Mouse (Mus musculus) heart, embryonic 11.5 days (tissue): Measurements from ENCODE around the gene Hnrnpd. TPM values are rescaled to one million over a fixed set of nuclear protein-coding genes. Genes with fewer than 3 reads are reported as not detected.
A peak's percentile ranks its signal among the peaks of the same experiment; 100 is the strongest.

Experiments used
- ATAC-seq: fragments of 200-750 bp; cut with Nextera tagmentation; replicated peaks from 2 replicates; pipeline ENCODE4 v1.8.0; 2017; ENCODE audit warnings: moderate library complexity; ENCODE audit not compliant: insufficient number of reproducible peaks, low FRiP score, low TSS enrichment
- H3K27ac ChIP-seq: fragments of 300-500 bp; sonication (generic); 2 replicates; pipeline ENCODE4 v1.5.1; 2014; ENCODE audit warnings: mild to moderate bottlenecking, low read depth, low read length
- H3K27me3 ChIP-seq: fragments of 300-500 bp; sonication (generic); 2 replicates; pipeline ENCODE4 v1.6.1; 2014; ENCODE audit warnings: mild to moderate bottlenecking, low read length, mixed read lengths; ENCODE audit not compliant: control insufficient read depth, insufficient read depth
- H3K36me3 ChIP-seq: fragments of 300-500 bp; sonication (generic); 2 replicates; pipeline ENCODE4 v1.6.1; 2014; ENCODE audit warnings: mild to moderate bottlenecking, low read length, moderate library complexity, mixed read lengths; ENCODE audit not compliant: control insufficient read depth, insufficient read depth
- H3K4me1 ChIP-seq: fragments of 300-500 bp; sonication (generic); 2 replicates; pipeline ENCODE4 v1.6.1; 2014; ENCODE audit warnings: low read length; ENCODE audit not compliant: control insufficient read depth, insufficient read depth
- H3K4me2 ChIP-seq: fragments of 300-500 bp; sonication (generic); 2 replicates; pipeline ENCODE4 v1.6.1; 2014; ENCODE audit warnings: mild to moderate bottlenecking, moderate library complexity
- H3K4me3 ChIP-seq: fragments of 300-500 bp; sonication (generic); 2 replicates; pipeline ENCODE4 v1.5.1; 2014; ENCODE audit warnings: low read depth, low read length
- H3K9ac ChIP-seq: fragments of 300-500 bp; sonication (generic); 2 replicates; pipeline ENCODE4 v1.6.1; 2014; ENCODE audit warnings: mild to moderate bottlenecking, low read depth, low read length, moderate library complexity
- H3K9me3 ChIP-seq: fragments of 300-500 bp; sonication (generic); replicated peaks from 2 replicates; pipeline ENCODE4 v1.6.1; 2016; ENCODE audit warnings: low read length; ENCODE audit not compliant: control insufficient read depth
- WGBS: fragments of 180-500 bp; shearing (Covaris S2); extraction: QIAGEN DNeasy Blood & Tissue Kit; methylation state at CpG from one replicate; pipeline ENCODE4 v1.1.7; 2014; ENCODE audit not compliant: insufficient replicate concordance; 5-methylcytosine and 5-hydroxymethylcytosine counted together
- polyA plus RNA-seq: library from polyadenylated mRNA; unstranded; fragments of >200 nt; fragmentation: Nextera tagmentation; extraction: Ambion mirVana; gene quantifications from 2 replicates; pipeline ENCODE4 v1.2.1, GENCODE M21; 2014

Gene Hnrnpd
- polyA plus RNA-seq, 1 experiment from 2014 or later, result 120 TPM

DNA sequence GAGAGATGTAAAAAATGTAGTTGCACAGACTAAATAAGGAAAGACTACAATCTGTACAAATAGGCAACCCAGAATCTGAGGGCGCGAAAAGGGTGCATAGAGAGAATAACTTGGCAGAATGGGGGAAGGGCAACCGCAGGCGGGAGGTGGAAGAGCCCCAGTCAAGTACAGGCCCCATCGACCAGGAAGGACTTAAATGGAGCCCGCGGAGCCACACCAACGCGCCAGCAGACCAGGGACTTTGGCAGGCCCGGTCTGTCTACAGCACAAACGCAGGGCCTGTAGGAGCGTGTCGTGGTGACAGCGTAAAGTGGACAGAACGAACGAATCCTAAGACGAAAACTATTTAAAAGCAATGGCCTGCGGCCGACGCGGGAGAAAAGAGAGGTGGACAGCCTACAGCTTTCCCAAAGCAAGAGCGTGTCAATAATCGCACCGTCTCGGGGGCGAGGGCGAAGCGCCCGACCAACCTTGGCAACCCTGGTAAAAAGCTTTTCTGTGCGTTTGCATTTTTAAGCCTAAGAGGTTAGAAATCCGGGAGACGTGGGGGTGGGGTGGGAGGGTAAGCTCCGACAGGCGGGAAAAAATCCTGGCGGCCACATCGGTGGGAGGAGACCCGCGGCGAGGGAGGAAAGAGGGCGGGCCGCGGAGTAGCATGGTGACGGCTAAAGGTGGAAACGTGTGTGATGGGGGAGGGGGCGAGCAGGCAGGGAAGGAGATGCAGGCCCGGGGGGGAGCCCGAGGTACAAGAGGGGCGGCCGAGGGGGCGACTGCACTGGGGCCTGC is 1.0 kb downstream of the Hnrnpd start:
- no peaks in the 10 kb centered on the region for H3K9me3 ChIP-seq
- H3K4me1 ChIP-seq, result peaks cover 26% of the 10 kb centered on the region
- peak; percentile 58 for ATAC-seq
- no peaks in the 10 kb centered on the region for H3K27me3 ChIP-seq
- 0% methylated on average over 44 of the region's 50 CpGs for WGBS
- H3K36me3 ChIP-seq, result no peaks in the 10 kb centered on the region
- peak overlapping the region; percentile 86 for H3K4me2 ChIP-seq
- peak overlapping the region; percentile 97 for H3K4me3 ChIP-seq
- peak overlapping the region; percentile 99 for H3K9ac ChIP-seq
- peak overlapping the region; percentile 100 for H3K27ac ChIP-seq

DNA sequence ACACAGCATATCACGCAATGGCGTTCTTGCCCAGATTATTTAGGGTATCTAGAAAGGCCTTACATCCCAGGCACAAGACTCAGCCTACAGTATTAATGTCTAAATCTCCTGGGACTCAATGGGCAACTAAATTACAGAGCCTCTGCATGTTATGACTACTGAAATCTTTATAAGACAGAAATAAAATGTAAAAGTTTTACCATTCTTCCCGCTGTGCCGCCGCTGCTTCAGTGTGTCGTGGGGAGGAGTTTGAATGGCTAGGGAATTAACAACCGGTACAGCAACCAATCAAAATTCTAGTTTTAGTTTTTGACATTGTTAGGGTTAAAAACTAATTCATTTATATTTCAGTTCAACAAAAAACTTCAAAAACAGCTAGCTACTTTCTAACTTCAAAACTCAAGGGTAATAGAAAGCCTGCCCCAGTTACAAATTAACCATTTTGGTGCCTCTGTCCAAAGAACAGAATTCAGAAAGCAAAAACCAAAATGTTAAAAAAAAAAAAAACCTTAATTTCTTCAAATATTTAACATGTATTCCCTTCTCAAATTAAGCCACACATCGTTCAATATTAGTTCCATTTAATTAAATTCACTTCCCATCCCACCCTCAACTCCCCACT is 2.3 kb downstream of the Hnrnpd start:
- peaks cover 26% of the 10 kb centered on the region for H3K4me1 ChIP-seq
- no peak for ATAC-seq
- 16% methylated on average over 8 of the region's 8 CpGs for WGBS
- H3K9me3 ChIP-seq, result no peaks in the 10 kb centered on the region
- no peaks in the 10 kb centered on the region for H3K36me3 ChIP-seq
- H3K4me3 ChIP-seq, result peak overlapping the region; percentile 97
- peak overlapping the region; percentile 99 for H3K9ac ChIP-seq
- H3K4me2 ChIP-seq, result peak overlapping the region; percentile 86
- H3K27me3 ChIP-seq, result no peaks in the 10 kb centered on the region
- no peak overlapping the region for H3K27ac ChIP-seq

DNA sequence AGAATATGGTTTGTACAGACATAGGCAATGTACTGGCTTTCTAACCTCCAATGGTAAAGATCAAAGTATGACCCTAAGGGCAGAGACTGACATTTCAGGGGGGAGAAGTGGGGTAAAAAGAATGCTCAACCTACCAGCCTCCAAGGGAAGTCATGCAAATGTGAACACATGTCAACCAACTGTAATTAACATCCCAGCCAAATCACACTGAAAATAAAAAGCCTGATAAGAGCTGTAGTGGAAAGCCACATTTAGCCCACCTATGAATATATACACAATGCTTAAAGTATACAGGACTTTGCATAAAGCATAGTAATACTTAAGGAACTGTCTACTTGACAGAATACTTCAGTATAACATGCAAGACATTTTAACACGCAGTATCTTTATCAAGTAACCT is 3.0 kb downstream of the Hnrnpd start:
- Histone ChIP-seq H3K36me3 (peaks cover 2% of the 10 kb centered on the region; the same call in 1 of the 2 replicates), H3K4me1 (peaks cover 26% of the 10 kb centered on the region), H3K9me3 (no peaks in the 10 kb centered on the region), H3K27me3 (no peaks in the 10 kb centered on the region), H3K4me2 (peak overlapping the region; percentile 86), H3K27ac (no peak overlapping the region), H3K9ac (no peak overlapping the region), H3K4me3 (peak overlapping the region; percentile 30)
- 62% methylated on average over 1 of the region's 1 CpGs for WGBS
- ATAC-seq, result no peak

DNA sequence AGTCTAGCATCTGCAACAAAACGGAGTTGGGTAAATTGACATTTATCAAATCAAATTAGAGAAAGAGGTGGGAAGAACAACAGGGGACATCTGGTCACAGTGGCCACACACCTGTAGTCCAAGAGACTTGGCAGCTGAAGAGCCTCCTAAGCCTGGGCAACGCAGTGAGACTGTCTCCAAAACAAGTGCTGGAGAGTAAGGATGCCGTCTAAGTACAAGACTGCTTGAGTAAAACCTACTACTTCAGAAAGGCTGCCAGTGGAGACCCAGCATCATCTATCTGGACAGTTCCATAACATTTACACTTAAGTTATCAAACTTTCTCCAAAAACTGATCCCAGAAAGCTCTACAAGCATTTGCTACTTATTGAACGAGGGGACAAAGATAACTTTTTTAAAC is 3.7 kb downstream of the Hnrnpd start:
- no peaks in the 10 kb centered on the region for H3K9me3 ChIP-seq
- ATAC-seq, result no peak
- peaks cover 26% of the 10 kb centered on the region for H3K4me1 ChIP-seq
- H3K36me3 ChIP-seq, result peaks cover 3% of the 10 kb centered on the region; the same call in 1 of the 2 replicates
- H3K9ac ChIP-seq, result no peak overlapping the region
- no peaks in the 10 kb centered on the region for H3K27me3 ChIP-seq
- H3K4me2 ChIP-seq, result peak overlapping the region; percentile 50
- 49% methylated on average over 4 of the region's 4 CpGs for WGBS
- peak overlapping the region; percentile 22 for H3K4me3 ChIP-seq
- no peak overlapping the region for H3K27ac ChIP-seq

DNA sequence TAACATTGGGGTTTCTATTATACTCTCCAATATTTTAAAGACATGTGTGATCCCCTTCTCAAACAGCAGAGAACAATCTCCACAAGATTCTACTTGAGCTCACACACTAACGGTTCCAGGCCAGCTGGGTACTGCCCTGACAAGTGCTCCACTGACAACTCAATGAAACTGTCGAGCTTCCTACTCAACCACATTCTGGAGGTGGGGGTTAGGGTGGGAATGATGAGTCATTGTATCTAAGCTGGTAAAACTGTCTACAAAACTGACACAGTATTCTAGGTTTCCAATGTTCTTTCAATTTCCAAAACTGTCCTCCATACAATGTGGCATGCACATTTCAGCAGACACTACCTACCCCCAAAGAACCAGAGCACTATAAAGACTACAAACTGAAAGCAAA is 4.8 kb downstream of the Hnrnpd start:
- H3K27me3 ChIP-seq, result no peaks in the 10 kb centered on the region
- H3K4me3 ChIP-seq, result no peak overlapping the region
- H3K27ac ChIP-seq, result no peak overlapping the region
- no peaks in the 10 kb centered on the region for H3K9me3 ChIP-seq
- H3K36me3 ChIP-seq, result peaks cover 3% of the 10 kb centered on the region; the same call in 1 of the 2 replicates
- no peak for ATAC-seq
- H3K9ac ChIP-seq, result no peak overlapping the region
- peak overlapping the region; percentile 50 for H3K4me2 ChIP-seq
- WGBS, result 13% methylated on average over 2 of the region's 2 CpGs
- peaks cover 29% of the 10 kb centered on the region for H3K4me1 ChIP-seq

DNA sequence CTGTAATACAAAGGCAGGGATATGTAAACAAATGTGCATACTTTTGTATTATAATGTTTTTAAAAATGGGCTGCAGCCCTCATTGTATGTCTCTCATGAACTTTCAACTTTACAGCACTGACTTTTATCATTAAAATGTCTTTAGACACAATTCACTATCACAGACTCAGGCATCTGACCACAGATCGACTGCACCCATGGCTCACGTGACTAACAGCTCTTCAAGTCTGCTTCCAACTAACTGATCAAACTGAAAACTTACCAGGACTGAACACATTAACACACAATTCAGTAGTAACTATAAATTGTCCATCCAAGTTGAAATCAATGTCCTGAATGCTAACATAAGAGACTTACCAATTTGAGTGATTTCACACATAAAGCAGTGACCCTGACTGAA is 18.8 kb downstream of the Hnrnpd start:
- Histone ChIP-seq H3K4me3 (no peak overlapping the region), H3K9me3 (no peaks in the 10 kb centered on the region), H3K27me3 (no peaks in the 10 kb centered on the region), H3K9ac (no peak overlapping the region), H3K27ac (no peak overlapping the region), H3K4me1 (no peaks in the 10 kb centered on the region), H3K4me2 (no peak overlapping the region), H3K36me3 (peaks cover 19% of the 10 kb centered on the region)
- ATAC-seq, result no peak
- WGBS, result 86% methylated on average over 2 of the region's 2 CpGs

DNA sequence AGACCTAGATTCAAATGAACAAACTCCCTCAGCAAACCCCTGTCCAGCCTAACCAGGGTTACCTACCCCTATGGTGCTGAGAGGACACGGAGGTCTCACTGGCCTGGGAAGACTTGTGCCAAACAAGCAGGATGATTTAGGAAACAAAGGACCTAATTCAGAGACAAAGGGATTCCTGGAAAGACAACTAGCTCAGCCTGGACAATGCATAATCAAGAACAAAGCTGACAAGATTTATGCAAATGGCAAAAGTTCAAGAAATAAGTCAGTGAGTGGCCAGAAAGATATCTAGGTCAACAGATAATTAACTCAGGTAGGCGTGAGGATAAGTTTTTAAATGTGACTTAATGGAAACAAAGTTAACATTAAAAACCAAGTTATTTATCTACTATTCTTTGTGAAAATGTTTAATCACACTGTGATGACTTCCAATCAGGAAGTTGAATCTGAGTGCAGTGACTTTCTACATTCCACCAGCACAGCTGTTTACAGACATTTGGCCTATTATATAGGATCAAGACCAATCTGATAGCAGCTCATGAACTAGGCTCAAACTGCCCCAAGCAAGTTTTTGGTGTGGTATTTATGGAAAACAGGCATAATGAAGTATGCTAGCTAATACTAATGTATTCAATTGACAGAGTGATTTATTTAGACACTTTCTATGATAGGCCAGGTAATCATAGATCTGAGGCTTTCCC is 19.4 kb downstream of the Hnrnpd start:
- Histone ChIP-seq H3K9ac (no peak overlapping the region), H3K4me2 (no peak overlapping the region), H3K27ac (no peak overlapping the region), H3K9me3 (no peaks in the 10 kb centered on the region), H3K27me3 (no peaks in the 10 kb centered on the region), H3K4me1 (no peaks in the 10 kb centered on the region), H3K4me3 (no peak overlapping the region), H3K36me3 (peaks cover 17% of the 10 kb centered on the region)
- 86% methylated on average over 2 of the region's 2 CpGs for WGBS
- ATAC-seq, result no peak

DNA sequence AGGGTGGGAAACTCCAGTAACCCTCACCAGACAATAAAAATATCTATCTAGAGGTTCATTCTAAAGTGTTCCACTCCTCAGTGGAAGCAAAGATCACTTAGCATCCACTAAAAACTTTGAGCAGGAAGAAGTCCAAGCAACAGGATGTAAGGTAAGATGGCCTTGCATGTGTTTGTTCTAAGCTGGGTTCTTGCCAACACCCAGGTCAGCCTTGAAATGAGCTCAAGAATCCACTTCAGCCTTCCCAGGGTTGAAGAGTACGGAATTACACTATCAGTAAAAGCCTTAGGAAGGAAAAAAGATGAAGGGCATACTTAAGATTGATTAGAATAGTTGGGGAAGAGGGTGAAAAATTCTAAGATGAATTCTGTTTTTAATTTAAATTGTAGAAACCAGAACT is 20.1 kb downstream of the Hnrnpd start:
- Histone ChIP-seq H3K9ac (no peak overlapping the region), H3K27ac (no peak overlapping the region), H3K4me1 (no peaks in the 10 kb centered on the region), H3K9me3 (no peaks in the 10 kb centered on the region), H3K4me3 (no peak overlapping the region), H3K4me2 (no peak overlapping the region), H3K27me3 (no peaks in the 10 kb centered on the region), H3K36me3 (peaks cover 10% of the 10 kb centered on the region)
- 80% methylated on average over 1 of the region's 1 CpGs for WGBS
- ATAC-seq, result no peak
